Mouse (Mus musculus) limb, embryonic 13.5 days (tissue): Measurements from ENCODE around the gene Map3k3. TPM values are rescaled to one million over a fixed set of nuclear protein-coding genes. Genes with fewer than 3 reads are reported as not detected.

ENCODE experiments used
- ATAC-seq: fragments of 200-750 bp; cut with Nextera tagmentation; 2 replicates; pipeline ENCODE4 v1.8.0; 2017; ENCODE audit warnings: low read depth, moderate number of reproducible peaks, moderate TSS enrichment; ENCODE audit not compliant: low FRiP score
- H3K27ac ChIP-seq: fragments of 300-500 bp; sonication (generic); 2 replicates; pipeline ENCODE4 v1.5.1; 2015; ENCODE audit warnings: inconsistent platforms, mild to moderate bottlenecking, moderate library complexity
- H3K27me3 ChIP-seq: fragments of 300-500 bp; sonication (generic); 2 replicates; pipeline ENCODE4 v1.6.1; 2015; ENCODE audit warnings: mild to moderate bottlenecking, inconsistent platforms
- H3K36me3 ChIP-seq: fragments of 300-500 bp; sonication (generic); 2 replicates; pipeline ENCODE4 v1.6.1; 2015; ENCODE audit warnings: inconsistent platforms, mild to moderate bottlenecking, moderate library complexity
- H3K4me1 ChIP-seq: fragments of 300-500 bp; sonication (generic); 2 replicates; pipeline ENCODE4 v1.6.1; 2015; ENCODE audit warnings: inconsistent platforms
- H3K4me2 ChIP-seq: fragments of 300-500 bp; sonication (generic); replicated peaks from 2 replicates; pipeline ENCODE4 v1.6.1; 2015; ENCODE audit warnings: inconsistent platforms, mild to moderate bottlenecking, moderate library complexity
- H3K4me3 ChIP-seq: fragments of 300-500 bp; sonication (generic); 2 replicates; pipeline ENCODE4 v1.5.1; 2015; ENCODE audit warnings: moderate library complexity, mild to moderate bottlenecking, inconsistent platforms
- H3K9ac ChIP-seq: fragments of 300-500 bp; sonication (generic); 2 replicates; pipeline ENCODE4 v1.6.1; 2015; ENCODE audit warnings: mild to moderate bottlenecking, inconsistent platforms
- H3K9me3 ChIP-seq: fragments of 300-500 bp; sonication (generic); 2 replicates; pipeline ENCODE4 v1.6.1; 2016; ENCODE audit warnings: inconsistent platforms
- WGBS: fragments of 180-500 bp; shearing (Covaris S2); methylation state at CpG from one replicate; pipeline ENCODE4 v1.1.7; 2015; 5-methylcytosine and 5-hydroxymethylcytosine counted together
- polyA plus RNA-seq: library from polyadenylated mRNA; unstranded; fragments of >200 nt; fragmentation: Nextera tagmentation; extraction: Ambion mirVana; gene quantifications from 2 replicates; pipeline ENCODE4 v1.2.1, GENCODE M21; 2015

Map3k3 gene
- polyA plus RNA-seq, 1 experiment from 2014 or later: 27.1 TPM

DNA sequence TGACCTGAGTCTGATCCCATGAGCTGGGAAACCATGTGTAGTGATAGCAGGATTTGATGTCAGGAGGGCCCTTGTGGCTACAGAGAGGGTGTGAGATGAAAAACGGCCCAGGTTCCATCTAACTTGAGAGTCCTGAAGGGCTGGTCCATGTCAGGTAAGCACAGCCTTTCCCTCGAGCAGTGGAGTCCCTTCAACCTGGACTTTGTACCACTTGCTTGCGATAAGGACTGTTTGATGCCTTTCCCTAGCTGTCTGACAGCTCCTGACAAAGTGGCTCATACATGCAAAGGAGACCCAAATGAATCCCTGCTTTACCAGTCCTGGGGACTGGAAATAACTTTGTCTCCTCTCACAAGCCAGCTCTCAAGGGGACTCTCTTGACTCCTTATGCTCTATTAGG, 66.8 kb downstream of the Map3k3 start:
- WGBS: 91% methylated on average over 3 of the region's 3 CpGs
- no peak for ATAC-seq
- Histone ChIP-seq H3K4me1 (peaks cover 6% of the 10 kb centered on the region), H3K27ac (no peak overlapping the region), H3K27me3 (no peaks in the 10 kb centered on the region), H3K4me3 (no peak overlapping the region), H3K4me2 (no peak overlapping the region), H3K9me3 (no peaks in the 10 kb centered on the region), H3K36me3 (peaks cover 97% of the 10 kb centered on the region), H3K9ac (no peak overlapping the region)

- ATAC-seq: no peak
- 81% methylated on average over 8 of the region's 8 CpGs for WGBS
- no peaks in the 10 kb centered on the region for H3K9me3 ChIP-seq
Measured at GRCm38 (mm10) chr11:106152132-106152531, 67.7 kb downstream of the Map3k3 start.

GRCm38 (mm10) chr11:106154091-106154490, 69.7 kb downstream of the Map3k3 start:
- WGBS: 75% methylated on average over 5 of the region's 5 CpGs
- Histone ChIP-seq H3K36me3 (peaks cover 98% of the 10 kb centered on the region), H3K27me3 (no peaks in the 10 kb centered on the region), H3K4me1 (peaks cover 35% of the 10 kb centered on the region), H3K9me3 (no peaks in the 10 kb centered on the region), H3K4me2 (no peak overlapping the region), H3K27ac (no peak overlapping the region), H3K4me3 (no peak overlapping the region), H3K9ac (no peak overlapping the region)
- 0 out of 2 replicates have a peak, but pooled peaks have one; percentile 26 for ATAC-seq

More at GRCm38 (mm10) chr11:106152132-106152531, 67.7 kb downstream of the Map3k3 start:
- Histone ChIP-seq H3K4me1 (peaks cover 16% of the 10 kb centered on the region), H3K36me3 (peaks cover 99% of the 10 kb centered on the region), H3K27me3 (no peaks in the 10 kb centered on the region), H3K4me3 (no peak overlapping the region), H3K9ac (no peak overlapping the region), H3K27ac (no peak overlapping the region), H3K4me2 (no peak overlapping the region)

- WGBS: 82% methylated on average over 2 of the region's 2 CpGs
- Histone ChIP-seq H3K9ac (no peak overlapping the region), H3K4me2 (no peak overlapping the region), H3K27me3 (no peaks in the 10 kb centered on the region), H3K27ac (no peak overlapping the region), H3K4me1 (peaks cover 37% of the 10 kb centered on the region), H3K36me3 (peaks cover 91% of the 10 kb centered on the region), H3K4me3 (no peak overlapping the region), H3K9me3 (no peaks in the 10 kb centered on the region)
- ATAC-seq: no peak
Measured at GRCm38 (mm10) chr11:106154770-106155169, 70.4 kb downstream of the Map3k3 start.

- Histone ChIP-seq H3K4me3 (no peak overlapping the region), H3K4me1 (peaks cover 38% of the 10 kb centered on the region), H3K9ac (peak overlapping the region; percentile 43; the same call in 1 of the 2 replicates), H3K9me3 (no peaks in the 10 kb centered on the region), H3K4me2 (no peak overlapping the region), H3K27ac (0 out of 2 replicates have a peak overlapping the region, but pooled peaks have one; percentile 44), H3K36me3 (peaks cover 81% of the 10 kb centered on the region), H3K27me3 (no peaks in the 10 kb centered on the region)
- no peak for ATAC-seq
- WGBS: 45% methylated on average over 3 of the region's 3 CpGs
Measured at GRCm38 (mm10) chr11:106155761-106156160, 71.3 kb downstream of the Map3k3 start.

DNA sequence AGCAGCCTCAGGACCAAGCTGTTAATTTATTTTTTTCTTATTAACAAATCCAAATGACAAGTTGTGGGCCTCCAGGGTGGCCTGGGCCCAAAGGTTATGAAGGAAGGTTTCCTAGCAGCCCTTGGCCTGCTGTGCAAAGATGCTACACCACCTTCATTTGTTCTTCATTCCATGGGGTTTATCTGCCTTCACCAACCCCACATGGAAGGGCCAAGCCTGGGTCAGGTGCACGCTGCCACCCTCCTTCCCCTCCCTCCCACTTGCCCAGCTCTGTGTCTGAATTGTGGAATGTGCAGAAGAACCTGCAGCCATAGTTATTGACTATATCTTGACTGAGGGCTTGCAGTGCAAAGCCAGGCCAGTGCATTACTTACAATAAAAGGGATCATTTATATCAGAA, 71.8 kb downstream of the Map3k3 start:
- no peak overlapping the region for H3K27ac ChIP-seq
- H3K9ac ChIP-seq: no peak overlapping the region
- ATAC-seq: no peak
- 81% methylated on average over 1 of the region's 1 CpGs for WGBS
- H3K4me3 ChIP-seq: no peak overlapping the region
- H3K9me3 ChIP-seq: no peaks in the 10 kb centered on the region
- H3K27me3 ChIP-seq: no peaks in the 10 kb centered on the region
- H3K4me2 ChIP-seq: no peak overlapping the region
- H3K4me1 ChIP-seq: peaks cover 42% of the 10 kb centered on the region
- peaks cover 76% of the 10 kb centered on the region for H3K36me3 ChIP-seq

DNA sequence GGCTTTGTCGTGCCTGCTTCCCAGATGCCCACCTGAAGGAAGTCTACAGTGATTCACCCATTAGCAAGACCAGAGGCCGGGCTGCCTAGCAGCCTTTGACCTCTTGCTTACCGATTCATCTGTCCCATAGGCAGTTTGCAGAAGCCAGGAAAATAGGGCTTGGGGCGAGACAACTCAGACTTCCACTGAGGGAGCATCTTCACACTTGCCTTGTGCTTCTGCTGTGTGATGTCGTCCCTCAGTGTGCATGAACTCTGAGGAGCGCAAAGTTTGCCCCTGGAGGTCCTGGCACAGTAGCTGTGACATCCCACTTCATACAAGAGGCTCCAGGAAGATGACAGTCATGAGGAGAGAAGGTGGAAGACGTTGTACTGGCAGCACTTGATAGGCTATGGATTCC, 72.7 kb downstream of the Map3k3 start:
- H3K4me2 ChIP-seq: no peak overlapping the region
- no peak for ATAC-seq
- H3K36me3 ChIP-seq: peaks cover 67% of the 10 kb centered on the region
- H3K27me3 ChIP-seq: no peaks in the 10 kb centered on the region
- H3K9ac ChIP-seq: 0 out of 2 replicates have a peak overlapping the region, but pooled peaks have one; percentile 19
- no peaks in the 10 kb centered on the region for H3K9me3 ChIP-seq
- H3K4me1 ChIP-seq: peaks cover 51% of the 10 kb centered on the region
- peak overlapping the region; percentile 1; the same call in 1 of the 2 replicates for H3K27ac ChIP-seq
- H3K4me3 ChIP-seq: no peak overlapping the region
- WGBS: 89% methylated on average over 7 of the region's 7 CpGs

DNA sequence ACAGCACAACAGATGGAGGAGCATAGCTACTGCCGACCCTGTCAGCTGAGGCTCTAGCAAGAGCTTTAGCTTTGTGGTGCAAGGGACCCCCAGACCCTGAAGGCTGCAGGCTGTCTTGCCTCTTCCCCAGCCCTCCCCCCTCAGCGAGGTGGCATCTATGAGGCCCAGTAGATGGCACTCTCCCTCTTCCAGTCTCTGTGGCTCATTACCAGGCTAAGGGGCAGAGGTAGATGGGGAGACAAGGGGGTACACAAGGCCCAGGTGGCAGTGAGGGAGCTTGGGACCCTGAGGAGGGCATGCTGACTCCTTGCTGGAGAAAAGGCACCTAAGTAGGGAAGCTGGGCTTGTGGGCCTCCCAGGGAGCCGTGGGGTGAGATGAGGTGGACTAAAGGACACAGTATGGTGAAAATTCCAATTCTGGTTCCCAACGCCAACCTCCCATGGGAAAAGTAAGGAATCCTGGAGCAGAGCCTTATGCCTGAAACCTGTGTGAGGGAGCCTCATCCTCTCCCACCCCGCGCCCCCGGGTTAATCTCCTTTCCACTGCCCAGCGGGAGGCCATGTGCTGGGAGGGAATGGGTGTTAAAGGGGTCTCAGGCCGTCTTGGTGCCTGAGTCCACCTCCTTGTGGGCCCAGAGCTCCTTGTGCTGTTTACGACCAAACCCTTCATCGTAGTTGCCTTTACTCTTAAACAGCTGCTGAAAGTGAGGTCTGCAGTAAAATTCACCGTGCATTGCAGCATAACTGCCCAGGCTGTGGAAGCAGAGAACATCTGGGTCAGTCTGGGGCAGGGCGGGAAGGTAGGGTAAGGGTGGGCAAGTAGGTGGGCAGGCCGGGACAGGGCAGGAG, 73.9 kb downstream of the Map3k3 start:
- peak overlapping the region; percentile 87 for H3K4me3 ChIP-seq
- 41% methylated on average over 14 of the region's 14 CpGs for WGBS
- H3K4me2 ChIP-seq: peak overlapping the region; percentile 97
- H3K4me1 ChIP-seq: peaks cover 54% of the 10 kb centered on the region
- H3K27ac ChIP-seq: peak overlapping the region; percentile 99
- H3K27me3 ChIP-seq: no peaks in the 10 kb centered on the region
- peak overlapping the region; percentile 96 for H3K9ac ChIP-seq
- peaks cover 63% of the 10 kb centered on the region for H3K36me3 ChIP-seq
- ATAC-seq: no peak
- no peaks in the 10 kb centered on the region for H3K9me3 ChIP-seq

DNA sequence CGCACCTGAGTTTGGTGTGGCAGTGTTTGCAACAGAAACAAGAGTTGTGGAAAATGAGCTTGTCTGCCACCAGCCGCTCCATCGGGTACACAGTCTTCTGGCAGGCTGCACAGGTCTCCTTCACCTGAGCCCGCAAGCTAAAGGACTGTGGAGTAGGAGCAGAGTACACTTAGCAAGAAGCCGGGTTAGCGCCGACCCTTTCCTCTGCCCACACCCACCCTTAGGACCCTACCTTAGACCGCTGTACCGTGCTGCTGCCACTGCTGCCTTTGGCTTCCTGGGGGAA, 74.5 kb downstream of the Map3k3 start:
- peak overlapping the region; percentile 97 for H3K4me2 ChIP-seq
- H3K9me3 ChIP-seq: no peaks in the 10 kb centered on the region
- H3K27me3 ChIP-seq: no peaks in the 10 kb centered on the region
- H3K36me3 ChIP-seq: peaks cover 64% of the 10 kb centered on the region
- H3K27ac ChIP-seq: peak overlapping the region; percentile 99
- whole genome bisulfite sequencing: 15% methylated on average over 9 of the region's 9 CpGs
- peak overlapping the region; percentile 87 for H3K4me3 ChIP-seq
- H3K4me1 ChIP-seq: peaks cover 54% of the 10 kb centered on the region
- 0 out of 2 replicates have a peak, but pooled peaks have one; percentile 5 for ATAC-seq
- H3K9ac ChIP-seq: peak overlapping the region; percentile 96

DNA sequence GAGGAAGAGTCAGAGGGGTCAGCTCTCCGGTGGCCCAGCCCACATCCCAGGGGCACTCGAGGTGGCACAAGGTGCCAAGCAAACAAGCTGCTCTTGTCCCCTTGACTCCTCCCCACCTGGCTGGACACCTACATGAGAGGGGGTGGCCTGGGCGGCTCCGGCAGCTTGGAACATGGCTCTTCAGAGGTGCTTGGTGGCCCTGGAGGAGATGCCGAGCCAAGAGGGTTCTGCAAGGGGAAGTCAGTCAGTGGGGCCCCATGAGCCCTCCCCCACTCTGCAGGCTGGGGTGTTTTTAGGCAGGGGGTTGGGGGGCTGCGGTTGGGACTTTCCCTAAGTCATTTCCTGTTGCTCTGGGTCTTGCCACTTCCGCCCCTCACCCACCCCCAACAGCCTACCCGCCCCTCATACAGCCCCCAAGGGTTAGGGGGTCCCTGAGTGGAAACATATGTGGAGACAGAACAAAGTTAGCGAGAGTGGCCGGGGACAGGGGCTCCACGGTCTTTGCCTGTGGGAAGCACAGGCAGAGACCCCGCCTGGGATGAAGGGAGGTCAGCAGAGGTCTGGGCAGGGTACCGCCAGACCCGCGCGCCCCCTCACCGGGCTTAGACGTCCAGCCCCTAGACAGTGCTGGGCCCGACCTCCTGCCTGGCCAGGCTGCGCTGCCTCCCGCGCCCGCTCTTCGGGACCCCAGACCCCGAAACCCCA, 75.0 kb downstream of the Map3k3 start:
- ATAC-seq: peak; percentile 45
- H3K27ac ChIP-seq: peak overlapping the region; percentile 99
- no peaks in the 10 kb centered on the region for H3K9me3 ChIP-seq
- peaks cover 54% of the 10 kb centered on the region for H3K4me1 ChIP-seq
- peaks cover 64% of the 10 kb centered on the region for H3K36me3 ChIP-seq
- H3K9ac ChIP-seq: peak overlapping the region; percentile 96
- peak overlapping the region; percentile 97 for H3K4me2 ChIP-seq
- WGBS: under 1% methylated on average over 22 of the region's 25 CpGs
- no peaks in the 10 kb centered on the region for H3K27me3 ChIP-seq
- peak overlapping the region; percentile 87 for H3K4me3 ChIP-seq

- peak; percentile 67 for ATAC-seq
- H3K4me2 ChIP-seq: peak overlapping the region; percentile 97
- under 1% methylated on average over 89 of the region's 106 CpGs for WGBS
- H3K27me3 ChIP-seq: no peaks in the 10 kb centered on the region
- H3K36me3 ChIP-seq: peaks cover 64% of the 10 kb centered on the region
- peak overlapping the region; percentile 96 for H3K9ac ChIP-seq
- H3K4me3 ChIP-seq: peak overlapping the region; percentile 87
- no peaks in the 10 kb centered on the region for H3K9me3 ChIP-seq
- peak overlapping the region; percentile 99 for H3K27ac ChIP-seq
- H3K4me1 ChIP-seq: peaks cover 54% of the 10 kb centered on the region
Measured at GRCm38 (mm10) chr11:106159921-106160840, 75.8 kb downstream of the Map3k3 start.
